Mouse (Mus musculus): Measurements from ENCODE around the gene Poldip3. TPM values are rescaled to one million over a fixed set of nuclear protein-coding genes. Genes with fewer than 3 reads are reported as not detected.

Gene Poldip3
- total RNA-seq, 2 experiments from 2014 or later = 34.4 to 41.1 TPM

DNA sequence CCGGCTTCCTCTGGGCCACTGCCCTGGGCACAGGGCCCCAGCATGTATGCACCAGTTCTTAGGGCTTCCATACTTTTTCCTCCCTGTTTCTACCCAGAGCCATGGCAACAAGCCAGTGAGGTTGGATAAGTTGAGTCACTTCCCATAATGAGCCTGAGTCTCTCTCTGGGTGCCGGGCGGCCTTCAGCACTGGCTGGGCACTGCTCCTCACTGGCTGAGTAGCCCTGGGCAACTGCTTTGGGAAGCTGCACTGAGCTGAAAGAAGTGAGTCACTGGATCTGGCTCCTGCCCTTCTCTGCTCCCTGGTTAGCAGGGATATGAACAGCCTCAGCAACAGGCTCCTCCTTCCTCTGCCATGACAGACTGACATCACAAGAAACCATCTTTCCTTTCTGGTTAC lies 17.5 kb upstream of the Poldip3 start:
- intact Hi-C loops (cut with DNase I) = no loop called here
- peak; percentile 43 to 57 for DNase-seq

DNA sequence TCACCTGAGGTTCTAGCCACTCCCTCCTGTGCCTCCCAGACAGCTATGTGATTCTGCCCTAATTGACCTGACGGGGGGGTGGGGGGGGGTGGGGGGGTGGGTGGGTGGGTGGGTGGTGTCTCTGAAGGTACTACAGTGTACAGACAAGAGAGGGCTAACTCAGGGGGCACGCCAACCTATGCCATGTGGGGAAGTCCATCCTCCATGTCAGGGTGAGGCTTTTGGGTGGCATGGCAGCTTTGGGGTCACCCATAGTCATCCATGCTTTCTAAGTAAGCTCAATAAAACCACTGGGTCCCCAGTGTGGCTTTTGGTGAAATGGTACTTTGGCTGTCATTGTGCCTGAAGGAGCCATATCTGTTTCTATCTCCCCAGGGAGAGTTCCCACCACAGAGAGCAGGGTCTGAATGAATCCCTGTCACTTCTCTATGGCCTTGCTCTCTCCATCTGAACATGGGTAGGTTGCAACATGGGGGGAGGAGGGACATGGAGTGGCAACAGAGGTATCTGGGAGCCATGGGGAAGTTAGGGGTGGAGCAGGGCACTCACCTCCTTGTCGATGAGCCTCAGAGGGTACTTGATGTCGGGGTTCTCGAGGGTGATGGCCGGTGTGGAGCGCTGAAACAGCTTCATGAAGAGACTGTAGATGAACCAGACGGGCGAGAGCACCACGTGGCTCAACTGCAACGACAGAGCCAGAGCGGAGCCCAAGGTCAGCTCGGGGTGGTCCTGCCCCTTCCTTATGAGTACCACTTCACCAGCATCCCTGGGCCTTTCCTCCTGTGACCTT lies 16.5 kb upstream of the Poldip3 start:
- intact Hi-C loops (cut with DNase I) = no loop called here
- DNase-seq = no peak

DNA sequence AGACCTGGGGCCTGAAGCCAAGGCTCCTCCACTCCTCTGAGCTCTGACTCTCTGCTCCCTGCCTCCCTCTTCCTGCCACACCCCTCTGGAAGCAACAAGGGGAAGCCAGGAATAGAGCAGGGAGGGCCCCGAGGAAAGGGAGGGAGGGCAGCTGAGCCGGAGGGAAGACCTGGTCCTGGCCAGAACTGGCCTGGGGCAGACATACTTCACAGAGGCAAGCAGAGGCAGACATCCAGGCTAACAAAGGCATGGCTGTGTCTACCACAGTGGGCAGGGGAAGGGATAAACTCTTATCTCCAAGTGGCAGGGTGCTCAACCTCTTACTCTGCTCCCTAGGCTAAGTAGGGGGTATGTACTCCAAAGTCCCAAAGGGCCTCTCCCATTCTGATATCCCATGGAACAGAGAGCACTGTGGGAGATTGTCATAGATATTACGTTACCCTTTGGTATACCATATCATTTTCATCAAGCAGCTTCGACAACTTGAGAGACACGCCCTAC lies 15.8 kb upstream of the Poldip3 start:
- intact Hi-C loops (cut with DNase I) = no loop called here
- peak; percentile 76 to 77 for DNase-seq

DNA sequence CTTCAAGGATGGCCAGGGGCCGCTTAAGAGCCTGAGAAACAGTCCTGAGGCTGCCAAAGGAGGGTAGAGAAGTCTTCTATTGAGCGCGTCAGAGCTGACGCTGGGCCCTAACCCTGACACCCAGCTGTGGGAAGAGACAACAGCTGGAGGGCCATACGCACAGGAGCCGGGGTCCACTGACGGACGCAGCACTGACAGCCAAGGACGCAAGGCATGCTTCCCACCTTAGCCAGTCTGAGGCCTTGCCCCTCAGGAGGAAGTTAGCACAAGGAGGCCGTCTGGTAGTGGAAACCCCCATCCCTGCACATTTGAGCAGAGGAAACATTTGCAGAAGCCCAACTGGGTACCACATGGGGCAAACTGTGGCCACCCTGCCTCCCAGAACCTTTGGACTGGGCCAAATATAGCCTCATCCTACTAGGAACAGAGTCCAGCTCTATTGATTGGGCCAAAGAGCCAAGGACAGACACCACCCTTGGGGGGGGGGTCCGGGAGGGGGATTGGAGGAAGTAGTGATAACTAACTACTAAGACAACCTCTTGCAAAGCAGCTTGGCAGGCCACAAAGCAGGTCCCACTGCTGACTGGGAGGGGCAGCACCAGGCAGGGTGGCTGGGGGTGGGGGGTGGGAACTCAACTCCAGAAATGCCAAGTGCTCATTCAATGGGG lies 13.8 kb upstream of the Poldip3 start:
- intact Hi-C loops (cut with DNase I) = no loop called here
- no peak for DNase-seq

DNA sequence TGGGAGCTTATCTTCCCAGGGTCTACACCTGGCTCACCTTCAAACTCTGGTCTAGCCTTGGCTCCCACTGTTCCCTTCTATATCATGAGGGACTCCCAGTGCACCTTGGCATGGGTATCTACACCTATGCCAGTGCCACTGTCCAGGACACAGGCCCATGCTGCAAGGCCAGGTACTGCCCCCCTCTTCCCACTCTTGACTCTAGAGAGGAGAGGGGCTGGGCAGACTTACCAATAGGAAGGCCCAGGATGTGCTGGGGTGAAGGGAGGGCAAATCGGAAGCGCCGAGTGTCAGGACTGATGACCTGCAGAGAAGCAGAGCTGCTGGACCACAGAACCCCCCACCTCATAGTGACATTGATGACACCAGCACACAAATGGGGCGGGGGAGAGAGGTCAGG lies 12.8 kb upstream of the Poldip3 start:
- no peak for DNase-seq
- intact Hi-C loops (cut with DNase I) = no loop called here

DNA sequence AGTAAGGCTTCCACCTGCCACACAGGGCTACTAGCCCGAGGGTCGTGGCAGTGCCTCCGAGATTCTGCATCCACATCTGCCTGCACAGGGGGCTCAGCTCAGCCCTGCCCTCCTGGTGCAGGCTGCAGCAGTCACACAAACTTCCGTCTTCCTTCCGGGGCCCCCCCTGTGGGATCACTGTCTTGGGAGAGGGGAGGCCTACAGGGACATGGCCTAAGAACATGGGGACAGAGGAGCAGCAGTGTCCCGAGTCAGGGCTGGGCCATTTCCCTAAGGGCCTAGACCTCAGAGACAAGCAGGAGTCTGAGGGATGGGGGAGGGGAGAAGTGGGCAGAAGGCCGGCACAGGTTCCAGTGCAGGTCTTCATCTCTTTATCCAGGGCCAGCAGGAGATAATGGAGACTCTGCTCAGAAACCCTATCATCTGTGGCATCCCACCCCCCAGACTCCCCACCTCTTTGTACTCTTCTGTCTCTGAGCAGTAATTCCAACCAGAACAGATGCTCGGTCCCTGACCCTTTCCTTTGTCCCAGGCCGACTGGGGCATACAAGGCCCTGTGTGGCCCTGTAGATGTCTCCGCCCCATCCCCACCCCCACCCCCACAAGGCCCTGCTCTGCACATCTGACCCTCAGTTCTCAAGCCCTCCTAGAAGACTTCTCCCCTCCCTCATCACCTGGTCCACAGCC lies 12.0 kb upstream of the Poldip3 start:
- intact Hi-C loops (cut with DNase I) = no loop called here

DNA sequence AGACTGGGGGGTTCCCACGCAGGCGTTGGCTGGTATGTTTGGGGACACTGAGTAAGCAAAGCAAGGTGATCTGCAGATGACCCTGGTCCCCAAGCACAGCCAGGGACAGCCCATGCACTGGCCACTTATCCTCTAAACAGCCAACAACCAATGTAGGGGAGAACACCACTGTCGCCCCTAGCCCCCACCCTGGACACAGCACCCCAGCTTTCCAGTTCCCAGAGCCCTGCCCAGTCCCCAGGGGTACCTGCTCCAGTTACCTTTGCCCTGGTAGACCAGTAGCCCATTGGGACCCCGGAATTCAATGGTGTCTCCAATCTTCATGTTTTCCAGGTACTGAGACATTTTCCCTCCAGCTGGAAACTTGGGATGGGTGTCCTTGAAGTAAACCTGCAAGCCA lies 11.4 kb upstream of the Poldip3 start:
- intact Hi-C loops (cut with DNase I) = no loop called here
- DNase-seq = no peak

More for the DNA sequence above, 12.0 kb upstream of the Poldip3 start:
- DNase-seq = no peak

DNA sequence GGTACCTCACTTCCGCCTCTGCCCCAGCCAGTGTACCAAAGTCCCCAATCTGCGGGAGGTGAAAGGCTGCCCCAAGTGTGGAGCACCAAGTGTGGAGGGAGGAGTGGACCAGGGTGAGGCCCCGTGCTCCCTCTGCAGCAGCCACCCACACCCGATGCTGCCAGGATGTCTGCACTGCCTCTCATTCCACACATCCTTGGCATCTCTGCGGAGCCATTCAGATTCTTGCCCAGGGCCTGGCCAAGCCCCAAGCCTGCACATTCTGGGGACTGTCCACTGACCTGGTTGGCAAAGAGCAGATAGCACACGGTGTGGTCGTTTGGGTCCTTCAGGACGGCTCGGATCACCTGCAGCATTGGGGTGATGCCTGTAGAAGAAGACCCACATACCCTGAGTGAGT lies 10.6 kb upstream of the Poldip3 start:
- intact Hi-C loops (cut with DNase I) = loop anchor here (5.0 kb wide), 1 partner anchor 357 kb away; no protein-coding TSS in a partner anchor
- DNase-seq = peak in 1 of 2 experiments; percentile 69

DNA sequence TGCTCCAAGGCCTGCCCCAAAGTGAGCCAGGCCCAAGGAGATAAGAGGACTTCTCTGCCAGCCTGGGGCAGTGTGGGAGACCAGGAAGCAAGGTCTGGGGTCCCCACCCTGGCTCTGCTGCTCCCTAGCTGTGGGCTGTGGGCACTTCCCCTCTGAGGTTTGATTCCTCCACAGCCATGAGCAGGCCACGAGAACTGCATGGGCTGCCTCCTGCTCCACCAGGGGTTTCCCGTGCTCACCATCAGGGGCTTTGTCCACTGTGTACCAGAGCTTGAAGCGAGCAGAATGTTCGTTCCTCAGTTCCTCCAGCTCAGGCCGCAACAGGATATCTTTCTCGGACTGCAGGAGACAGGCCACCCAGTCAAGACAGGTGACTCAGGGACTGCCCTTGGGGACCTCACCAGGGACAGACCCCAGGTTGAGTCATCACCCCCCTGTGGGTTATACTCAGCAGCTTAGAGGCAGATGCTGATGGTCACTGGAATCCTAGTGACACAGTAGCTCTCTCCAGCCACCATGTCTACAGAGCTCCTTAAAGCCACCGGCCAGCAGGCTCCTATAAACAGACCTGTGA lies 9.5 kb upstream of the Poldip3 start:
- intact Hi-C loops (cut with DNase I) = loop anchor here (5.0 kb wide), 1 partner anchor 359 kb away; no protein-coding TSS in a partner anchor
- no peak for DNase-seq

DNA sequence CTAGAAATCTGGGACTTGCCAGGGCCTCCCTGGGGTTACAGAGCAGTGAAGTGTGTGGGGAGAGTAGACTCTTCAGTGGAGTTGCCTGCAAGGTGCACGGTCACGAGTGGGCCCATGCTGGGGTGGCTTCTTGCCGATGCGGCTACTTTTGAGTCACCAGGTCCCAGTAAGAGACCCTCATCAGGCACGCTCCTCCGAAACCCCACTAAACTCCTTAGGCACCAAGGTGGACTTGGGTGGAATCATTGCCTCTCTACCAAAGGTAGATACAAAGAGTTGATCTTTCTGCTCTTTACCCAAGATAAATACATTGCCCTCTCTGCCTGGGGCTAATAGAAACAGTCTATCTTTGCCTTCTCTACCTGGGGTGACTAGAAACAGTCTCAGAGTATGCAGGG lies 8.5 kb upstream of the Poldip3 start:
- intact Hi-C loops (cut with DNase I) = loop anchor here (1.0 to 5.0 kb wide), 2 partner anchors 50 to 360 kb away; no protein-coding TSS in a partner anchor
- DNase-seq = no peak

DNA sequence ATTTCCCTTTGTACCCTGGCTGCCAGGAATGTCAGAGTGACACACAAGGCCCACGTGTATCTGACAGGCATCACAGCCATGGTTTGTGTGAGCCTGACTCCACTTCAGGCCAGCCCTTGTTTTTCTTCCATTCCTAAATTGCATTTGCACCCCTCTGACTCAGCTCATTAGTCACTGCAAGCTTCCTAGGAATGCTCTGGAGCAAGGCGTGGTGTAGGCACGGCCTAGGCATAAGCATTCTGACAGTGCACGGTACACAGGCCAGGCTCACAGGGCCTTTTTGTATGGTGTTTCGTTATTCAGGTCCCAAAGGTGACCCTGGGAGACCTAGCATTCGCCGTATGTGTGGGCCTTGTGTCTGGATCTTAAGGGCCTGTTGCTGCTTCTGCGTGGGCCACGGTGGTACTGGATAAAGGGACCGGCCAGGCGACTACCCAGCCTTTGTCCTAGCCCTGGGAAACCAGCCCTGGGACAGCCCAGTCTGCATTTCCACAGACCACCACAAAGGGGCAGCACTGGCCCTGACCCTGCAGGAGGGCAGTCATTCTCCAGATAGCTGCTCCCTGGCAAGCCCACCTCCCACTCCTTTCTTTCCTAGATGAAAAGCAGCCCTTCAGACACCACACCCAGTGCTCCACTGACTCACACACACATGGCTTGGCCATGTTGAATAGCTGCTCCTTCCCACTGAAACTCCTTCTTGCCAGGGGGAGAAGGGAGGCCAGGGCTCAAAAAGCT lies 7.9 kb upstream of the Poldip3 start:
- DNase-seq = peak; percentile 77 to 86
- intact Hi-C loops (cut with DNase I) = loop anchor here (1.0 to 5.0 kb wide), 2 partner anchors 50 to 360 kb away; no protein-coding TSS in a partner anchor

DNA sequence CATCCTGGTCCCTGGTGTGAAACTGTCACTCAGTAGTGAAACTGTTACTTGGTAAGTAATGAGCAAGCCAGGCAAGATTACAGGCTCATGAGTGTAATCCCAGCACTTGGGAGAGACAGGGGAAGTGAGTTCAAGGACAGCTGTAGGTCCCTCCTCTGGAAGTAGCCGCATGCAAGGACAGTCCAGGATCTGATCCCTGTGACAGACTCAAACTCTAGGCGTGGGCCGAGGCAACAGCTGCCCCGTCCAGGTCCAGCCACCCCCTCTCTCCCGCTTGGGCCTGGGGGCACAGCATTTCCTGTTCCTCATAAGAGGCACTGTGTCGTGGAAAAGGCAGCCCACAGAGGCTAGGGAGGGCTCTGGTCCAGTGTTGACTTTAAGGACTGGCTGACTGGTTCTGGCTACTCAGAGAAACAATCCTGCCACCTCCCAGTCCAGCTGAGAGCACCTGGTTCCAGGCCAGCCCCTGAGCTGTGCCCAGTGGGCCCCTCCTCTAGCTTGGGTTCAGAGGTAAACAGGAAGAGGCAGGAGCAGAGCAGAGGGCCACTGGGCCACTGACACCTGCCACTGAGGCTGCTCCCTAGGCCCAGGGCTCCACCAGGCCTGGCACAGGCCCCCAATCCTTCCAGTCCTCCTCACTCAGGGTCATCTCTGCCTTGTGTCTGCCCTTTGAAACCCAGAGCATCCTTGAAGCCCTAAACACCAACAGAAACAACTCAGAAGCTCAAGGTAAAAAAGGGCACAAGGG lies 6.7 kb upstream of the Poldip3 start:
- intact Hi-C loops (cut with DNase I) = loop anchor here (5.0 kb wide), 1 partner anchor 361 kb away; no protein-coding TSS in a partner anchor
- no peak for DNase-seq

DNA sequence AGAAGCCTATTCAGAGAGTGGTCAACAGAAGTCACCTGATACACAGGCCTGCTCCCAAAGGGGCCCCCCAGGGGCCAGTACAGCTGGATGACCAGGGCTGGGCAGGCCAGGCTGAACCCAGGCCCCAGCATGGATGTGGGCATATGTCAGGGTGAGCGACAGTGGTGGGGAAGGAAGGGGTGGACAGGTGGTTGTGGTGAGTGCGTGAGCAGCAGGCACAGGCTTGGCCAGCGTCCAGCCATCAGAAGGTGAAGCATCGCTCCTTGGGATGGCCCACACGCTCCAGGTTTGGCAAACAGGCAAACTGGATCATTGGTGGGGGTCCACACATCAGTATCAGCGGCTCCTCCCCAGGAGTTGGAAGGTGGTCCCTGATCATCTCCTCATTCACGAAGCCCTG lies 5.1 kb upstream of the Poldip3 start:
- intact Hi-C loops (cut with DNase I) = no loop called here

DNA sequence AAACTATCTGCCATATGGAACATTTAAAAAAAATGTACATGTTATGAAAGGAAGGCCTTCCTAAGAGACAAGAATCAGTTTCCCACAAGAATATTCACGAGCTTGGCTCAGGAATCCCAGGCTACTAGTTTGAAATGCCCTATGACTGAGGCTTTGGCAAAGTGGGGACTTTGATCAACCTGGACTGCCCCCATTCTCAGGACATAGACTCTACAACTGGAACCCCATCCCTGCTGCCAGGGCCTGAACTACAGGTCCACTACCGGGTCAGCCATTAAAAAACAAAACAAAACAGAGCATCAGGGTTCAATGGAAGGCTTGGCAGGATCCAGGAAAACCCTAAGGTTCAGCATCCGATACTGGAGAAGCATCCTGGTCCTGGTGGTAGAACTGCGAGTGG lies 1.5 kb upstream of the Poldip3 start:
- intact Hi-C loops (cut with DNase I) = no loop called here
- DNase-seq = no peak

More for the DNA sequence above, 5.1 kb upstream of the Poldip3 start:
- DNase-seq = no peak

DNA sequence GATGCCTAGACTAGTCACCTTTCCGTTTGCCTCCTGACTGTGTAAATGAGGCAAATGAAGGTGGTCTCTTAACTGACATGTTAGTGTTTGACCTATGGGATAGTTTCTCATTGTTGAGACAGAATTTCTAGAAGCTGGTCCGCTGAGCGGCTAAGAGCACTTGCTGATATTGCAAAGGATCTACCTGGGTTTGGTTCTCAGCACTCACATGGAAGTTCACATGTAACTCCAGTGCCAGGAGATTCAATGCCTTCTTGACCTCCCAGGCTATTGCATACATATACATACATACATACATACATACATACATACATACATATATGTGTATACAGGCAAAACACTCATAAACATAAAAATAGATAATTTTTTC lies 874 bp upstream of the Poldip3 start:
- no peak for DNase-seq
- intact Hi-C loops (cut with DNase I) = no loop called here

DNA sequence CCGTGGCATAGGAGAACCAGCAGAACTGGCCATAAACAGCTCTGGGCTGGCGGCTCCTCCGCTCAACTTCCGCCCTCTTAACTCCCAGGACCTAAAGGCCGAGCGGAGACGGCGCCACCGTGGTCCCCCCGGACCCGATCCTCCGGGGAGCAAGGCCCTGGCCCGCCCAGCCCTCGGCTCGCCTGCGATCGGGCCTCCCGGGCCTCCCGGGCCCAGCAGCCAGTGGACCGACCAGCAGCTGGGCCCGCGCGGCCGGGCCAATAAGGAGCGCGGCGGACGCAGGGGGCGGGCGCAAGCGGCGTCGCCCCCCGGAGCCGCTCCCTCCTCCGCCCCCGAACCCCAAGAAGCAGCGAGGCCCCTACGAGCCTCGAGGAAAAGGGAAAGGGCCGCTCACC lies 386 bp downstream of the Poldip3 start:
- intact Hi-C loops (cut with DNase I) = no loop called here
- DNase-seq = no peak

DNA sequence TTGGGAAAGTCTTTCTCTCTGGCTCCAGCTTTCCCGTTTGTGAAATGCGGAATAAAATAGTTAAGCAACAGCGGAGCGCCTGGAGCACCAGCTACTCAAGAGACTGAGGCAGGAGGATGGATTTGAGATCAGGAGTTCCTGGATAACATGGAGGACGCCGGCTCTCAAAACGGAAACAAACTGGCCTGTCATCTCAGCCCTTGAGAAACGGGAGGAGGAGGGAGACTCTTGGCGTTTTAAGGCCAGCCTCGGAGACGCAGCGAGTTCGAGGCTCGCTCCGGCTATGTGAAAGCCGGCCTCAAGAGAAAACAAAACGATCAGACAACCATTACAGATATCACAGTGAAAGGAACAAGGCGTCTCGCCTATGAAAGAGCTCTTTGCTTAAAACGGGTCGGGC lies 789 bp downstream of the Poldip3 start:
- intact Hi-C loops (cut with DNase I) = no loop called here

DNA sequence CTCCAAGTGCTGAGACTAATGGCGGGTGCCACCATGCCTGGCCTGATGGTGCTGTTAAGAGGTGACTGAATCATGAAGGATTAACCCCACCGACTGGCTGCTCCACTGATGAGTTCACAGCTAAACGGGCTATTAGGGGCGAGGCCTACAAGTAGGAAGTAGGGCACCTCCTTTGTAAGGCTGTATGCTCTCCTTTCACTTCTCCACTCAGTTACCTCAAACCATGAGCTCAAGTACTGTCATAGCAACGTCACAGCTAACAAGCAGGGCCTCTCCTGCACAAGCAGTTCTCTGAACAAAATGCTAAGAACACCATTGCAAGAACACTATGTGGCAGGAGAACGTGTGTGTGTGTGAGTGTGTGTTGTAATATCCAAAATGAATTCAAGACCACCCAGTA lies 3.6 kb downstream of the Poldip3 start:
- no peak for DNase-seq
- intact Hi-C loops (cut with DNase I) = no loop called here

More for the DNA sequence above, 789 bp downstream of the Poldip3 start:
- DNase-seq = no peak

DNA sequence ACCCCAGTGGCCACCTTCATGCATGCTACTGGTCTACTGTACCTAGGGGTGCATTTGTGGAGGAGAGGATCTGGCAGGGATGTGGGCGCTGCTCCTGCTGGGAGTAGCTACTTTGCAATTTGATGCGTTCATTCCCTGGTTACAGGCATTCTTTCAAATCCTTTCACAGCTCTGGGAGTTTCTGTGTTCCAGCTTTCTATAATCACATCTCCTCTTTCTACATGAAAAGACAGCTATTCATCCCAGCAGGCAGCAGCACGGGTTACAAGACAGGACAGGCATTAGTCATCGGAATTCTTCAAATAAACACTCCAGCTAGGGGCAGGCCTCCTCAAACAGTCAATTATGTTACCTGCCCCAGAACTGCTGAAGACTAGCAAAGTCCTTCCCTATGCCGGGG lies 6.3 kb downstream of the Poldip3 start:
- intact Hi-C loops (cut with DNase I) = no loop called here

More for the DNA sequence above, 6.3 kb downstream of the Poldip3 start:
- DNase-seq = no peak

All from heart, postnatal 14 days (tissue).